Mouse (Mus musculus): ENCODE data around the gene Ccl9. TPM values are rescaled to one million over a fixed set of nuclear protein-coding genes. Genes with fewer than 3 reads are reported as not detected.
A peak's percentile ranks its signal among the peaks of the same experiment; 100 is the strongest.

The Ccl9 gene
- polyA plus RNA-seq, 1 experiment: 3.4 TPM

DNA sequence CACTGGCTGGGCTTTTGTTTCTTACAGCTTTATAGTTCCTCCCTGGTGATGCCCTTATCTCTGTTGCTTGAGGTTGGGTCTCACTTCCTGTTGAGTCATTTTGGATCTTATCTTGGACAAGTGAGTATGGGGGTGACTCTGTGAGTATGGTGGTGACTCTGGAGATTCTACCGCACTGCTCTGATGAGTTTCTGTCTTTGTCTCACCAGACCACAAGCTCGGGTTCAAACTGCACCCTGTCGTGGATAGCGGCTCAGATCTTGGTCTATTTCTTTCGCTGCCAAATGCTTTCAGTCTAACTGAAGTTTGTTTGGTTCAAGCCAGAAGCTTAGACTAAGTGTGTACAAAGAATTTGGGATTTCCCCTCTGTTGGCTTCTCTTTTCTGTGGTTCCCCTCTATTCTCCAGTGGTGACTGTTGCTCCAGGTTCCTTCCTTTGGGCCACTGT, 28.2 kb downstream of the Ccl9 start:
- no peak for TF ChIP-seq POLR2A (IDR thresholded peaks at IDR 0.05; ENCODE audit: low read depth, low read length)
- TF ChIP-seq CTCF (IDR thresholded peaks at IDR 0.05; ENCODE audit: borderline replicate concordance, insufficient read depth, low read length): no peak
- H3K27ac ChIP-seq (ENCODE audit: insufficient read depth, low read length): no peak overlapping the region
- no peak overlapping the region for H3K4me3 ChIP-seq (ENCODE audit: insufficient read depth, low read length)
- no peaks in the 10 kb centered on the region for H3K4me1 ChIP-seq (ENCODE audit: control insufficient read depth, insufficient read depth, low read length)

DNA sequence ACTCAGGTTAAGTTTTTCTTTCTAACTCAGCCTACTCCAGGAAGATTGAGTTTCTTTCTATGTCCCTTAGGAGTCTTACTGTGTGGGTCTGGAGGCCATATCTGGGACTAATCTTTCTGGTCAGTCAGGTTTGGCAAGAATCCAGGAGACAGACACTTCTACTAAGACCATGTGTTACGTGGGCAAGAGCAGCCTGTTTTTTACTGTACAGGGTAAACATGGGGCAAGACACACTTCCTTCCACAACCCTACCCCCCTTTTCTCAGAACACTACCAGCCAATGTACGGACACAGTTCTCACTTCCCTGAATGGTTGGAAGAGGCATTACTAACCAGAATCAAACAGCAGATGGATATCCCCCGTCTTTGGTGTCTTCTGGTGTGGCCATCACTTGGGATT, 34.2 kb downstream of the Ccl9 start:
- no peak overlapping the region for H3K4me3 ChIP-seq (ENCODE audit: insufficient read depth, low read length)
- TF ChIP-seq POLR2A (IDR thresholded peaks at IDR 0.05; ENCODE audit: low read depth, low read length): no peak
- TF ChIP-seq CTCF (IDR thresholded peaks at IDR 0.05; ENCODE audit: borderline replicate concordance, insufficient read depth, low read length): no peak
- no peak overlapping the region for H3K27ac ChIP-seq (ENCODE audit: insufficient read depth, low read length)
- peaks cover 5% of the 10 kb centered on the region for H3K4me1 ChIP-seq (ENCODE audit: control insufficient read depth, insufficient read depth, low read length)

DNA sequence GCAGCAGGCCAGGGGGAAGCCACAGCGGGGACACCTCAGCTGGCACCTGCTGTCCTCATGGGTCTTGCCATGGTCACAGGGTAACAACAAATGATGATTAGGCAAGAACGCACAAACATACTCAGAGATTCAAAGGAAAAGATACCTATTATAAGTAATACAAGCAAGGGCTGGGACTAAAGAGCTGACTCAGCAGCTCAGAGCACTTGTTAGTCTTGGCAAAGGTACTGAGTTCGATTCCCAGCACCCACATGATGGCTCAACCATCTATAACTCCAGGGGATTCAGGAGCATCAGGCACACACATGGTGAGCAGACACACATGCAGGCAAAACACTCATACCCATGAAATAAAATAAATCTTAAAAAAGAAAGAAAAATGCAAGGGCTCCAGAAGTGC, 37.0 kb downstream of the Ccl9 start:
- TF ChIP-seq POLR2A (IDR thresholded peaks at IDR 0.05; ENCODE audit: low read depth, low read length) (no peak), CTCF (IDR thresholded peaks at IDR 0.05; ENCODE audit: borderline replicate concordance, insufficient read depth, low read length) (no peak)
- H3K27ac ChIP-seq (ENCODE audit: insufficient read depth, low read length): no peak overlapping the region
- no peak overlapping the region for H3K4me3 ChIP-seq (ENCODE audit: insufficient read depth, low read length)
- H3K4me1 ChIP-seq (ENCODE audit: control insufficient read depth, insufficient read depth, low read length): peaks cover 11% of the 10 kb centered on the region

DNA sequence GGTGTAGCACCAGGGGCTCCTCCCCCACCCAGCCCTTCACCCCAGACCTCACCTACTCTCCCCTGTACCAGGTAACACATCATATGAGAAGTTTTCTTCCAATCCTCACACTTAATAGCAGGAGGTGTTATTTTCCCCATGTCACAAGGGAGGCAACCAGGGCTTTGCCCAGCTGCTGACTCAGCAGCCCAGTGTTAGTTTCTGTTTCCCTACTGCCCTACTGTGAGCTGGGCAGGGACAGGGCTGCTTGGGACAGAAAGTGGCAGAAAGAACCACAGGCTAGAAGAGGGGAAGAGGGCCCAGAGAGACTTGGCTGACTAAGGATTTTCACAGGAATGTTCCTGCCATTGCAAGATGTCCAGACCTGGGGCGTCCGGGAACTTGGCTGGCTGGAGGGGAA, 37.5 kb downstream of the Ccl9 start:
- peaks cover 11% of the 10 kb centered on the region for H3K4me1 ChIP-seq (ENCODE audit: control insufficient read depth, insufficient read depth, low read length)
- H3K4me3 ChIP-seq (ENCODE audit: insufficient read depth, low read length): no peak overlapping the region
- TF ChIP-seq CTCF (IDR thresholded peaks at IDR 0.05; ENCODE audit: borderline replicate concordance, insufficient read depth, low read length) (no peak), POLR2A (IDR thresholded peaks at IDR 0.05; ENCODE audit: low read depth, low read length) (no peak)
- H3K27ac ChIP-seq (ENCODE audit: insufficient read depth, low read length): no peak overlapping the region

DNA sequence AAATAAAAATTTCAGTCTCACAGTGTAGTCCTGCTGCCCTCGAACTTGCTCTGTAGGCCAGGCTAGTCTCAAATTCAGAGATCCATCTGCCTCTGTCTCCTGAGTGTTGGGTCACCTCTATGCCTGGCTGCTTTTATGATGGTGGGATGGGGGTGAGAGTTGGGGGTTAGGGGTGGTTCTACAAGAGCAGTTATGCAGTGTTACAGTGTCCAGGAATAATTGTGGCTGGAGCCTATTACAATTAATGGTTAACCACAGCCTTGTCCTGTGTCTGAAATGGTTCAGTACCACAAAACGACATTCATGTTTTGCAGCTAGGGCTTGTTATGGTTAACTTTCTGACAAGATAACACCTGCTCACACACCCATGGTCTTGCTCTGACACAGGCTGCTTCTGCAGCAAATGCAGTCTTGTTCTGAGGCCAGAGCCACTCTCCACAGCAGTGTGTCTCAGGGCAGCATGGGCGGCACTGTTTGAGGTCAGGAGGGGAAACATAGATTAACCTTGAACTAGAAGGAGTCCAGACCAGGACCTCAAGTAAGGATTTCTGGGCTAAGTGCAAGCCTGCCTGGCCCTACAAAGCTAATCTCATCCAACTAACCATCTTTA, 39.6 kb downstream of the Ccl9 start:
- Histone ChIP-seq H3K27ac (ENCODE audit: insufficient read depth, low read length) (peak overlapping the region; percentile 16; the same call in 1 of the 2 replicates), H3K4me1 (ENCODE audit: control insufficient read depth, insufficient read depth, low read length) (peaks cover 13% of the 10 kb centered on the region), H3K4me3 (ENCODE audit: insufficient read depth, low read length) (no peak overlapping the region)
- TF ChIP-seq POLR2A (IDR thresholded peaks at IDR 0.05; ENCODE audit: low read depth, low read length): no peak
- no peak for TF ChIP-seq CTCF (IDR thresholded peaks at IDR 0.05; ENCODE audit: borderline replicate concordance, insufficient read depth, low read length)

DNA sequence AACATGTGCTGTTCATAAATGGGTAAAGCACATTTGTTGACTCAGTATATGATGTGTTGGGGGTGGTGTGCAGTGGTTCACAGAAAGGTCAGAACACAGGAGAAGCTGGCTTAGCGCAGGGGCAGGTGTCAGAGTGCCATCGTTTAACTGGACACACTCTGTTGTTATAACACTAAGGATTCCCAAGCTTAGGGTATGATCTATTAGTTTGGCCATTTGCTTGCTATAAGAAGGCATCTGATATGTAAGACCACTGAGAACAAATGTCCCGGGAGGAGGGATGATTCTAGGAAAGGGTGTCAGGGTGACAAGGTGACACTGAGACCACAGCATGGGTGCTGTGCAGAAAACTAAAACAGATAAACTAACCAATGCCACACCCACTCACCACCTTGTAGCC, 41.6 kb downstream of the Ccl9 start:
- TF ChIP-seq POLR2A (IDR thresholded peaks at IDR 0.05; ENCODE audit: low read depth, low read length) (no peak), CTCF (IDR thresholded peaks at IDR 0.05; ENCODE audit: borderline replicate concordance, insufficient read depth, low read length) (no peak)
- no peak overlapping the region for H3K27ac ChIP-seq (ENCODE audit: insufficient read depth, low read length)
- H3K4me3 ChIP-seq (ENCODE audit: insufficient read depth, low read length): no peak overlapping the region
- H3K4me1 ChIP-seq (ENCODE audit: control insufficient read depth, insufficient read depth, low read length): peaks cover 13% of the 10 kb centered on the region

DNA sequence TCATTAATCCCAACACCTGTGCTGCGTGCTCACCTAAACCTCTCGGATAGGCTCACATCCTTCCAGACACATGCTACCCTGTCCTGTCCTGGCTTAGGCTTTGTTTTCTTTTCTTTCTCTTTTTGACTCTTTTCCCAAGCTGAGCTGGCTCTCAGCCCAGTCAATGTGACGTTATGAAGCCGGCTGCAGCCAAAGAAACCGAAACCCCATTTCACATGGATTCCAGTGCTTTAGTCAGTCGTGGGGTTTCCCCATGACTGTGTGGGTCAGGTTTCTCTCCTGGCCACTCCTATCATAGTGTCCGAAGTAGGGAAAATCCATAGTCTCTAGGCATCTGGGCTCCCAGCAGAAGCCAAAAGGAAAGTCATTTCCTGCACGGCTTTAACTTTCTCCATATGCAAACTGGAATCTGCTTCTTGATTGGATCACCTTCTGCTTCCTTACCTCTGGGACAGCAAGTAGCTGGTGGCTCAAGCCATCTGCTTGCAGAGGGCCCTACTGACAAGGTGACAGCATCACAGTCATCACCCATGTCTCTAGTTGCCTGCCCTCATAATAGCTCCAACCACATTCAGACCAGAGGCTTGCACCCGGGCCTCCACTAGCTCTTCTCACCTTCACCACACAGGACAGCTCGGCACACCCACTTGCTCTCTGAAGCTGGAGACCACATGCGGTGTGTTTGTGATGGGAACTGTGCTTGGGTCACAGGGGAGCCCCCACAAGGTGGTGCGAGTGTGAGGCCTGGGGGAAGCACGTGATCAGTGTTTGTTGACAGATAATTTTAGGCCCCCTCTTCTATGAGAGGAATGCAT, 43.6 kb downstream of the Ccl9 start:
- TF ChIP-seq CTCF (IDR thresholded peaks at IDR 0.05; ENCODE audit: borderline replicate concordance, insufficient read depth, low read length) (no peak), POLR2A (IDR thresholded peaks at IDR 0.05; ENCODE audit: low read depth, low read length) (no peak)
- Histone ChIP-seq H3K4me1 (ENCODE audit: control insufficient read depth, insufficient read depth, low read length) (peaks cover 13% of the 10 kb centered on the region), H3K4me3 (ENCODE audit: insufficient read depth, low read length) (no peak overlapping the region), H3K27ac (ENCODE audit: insufficient read depth, low read length) (peak overlapping the region; percentile 15)

DNA sequence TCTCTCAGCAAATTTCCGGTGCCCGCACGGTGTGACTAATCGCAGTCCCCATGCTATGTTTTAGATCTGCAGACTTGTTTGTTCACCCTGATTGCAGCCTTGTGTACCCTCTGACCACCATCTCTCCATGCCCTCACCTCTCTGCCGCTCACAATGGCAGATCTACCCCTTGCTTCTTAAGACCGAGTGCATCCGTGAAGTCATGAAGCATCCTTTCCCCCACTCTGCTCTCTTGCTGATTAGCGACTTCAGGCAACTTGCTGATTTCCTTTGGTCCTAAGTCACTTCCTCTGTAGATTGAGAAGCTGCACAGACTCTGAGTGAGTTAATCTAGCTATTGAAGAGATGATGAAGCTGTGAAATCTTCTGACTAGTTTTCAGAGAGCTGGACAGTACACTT, 44.3 kb downstream of the Ccl9 start:
- H3K4me1 ChIP-seq (ENCODE audit: control insufficient read depth, insufficient read depth, low read length): peaks cover 13% of the 10 kb centered on the region
- no peak for TF ChIP-seq POLR2A (IDR thresholded peaks at IDR 0.05; ENCODE audit: low read depth, low read length)
- TF ChIP-seq CTCF (IDR thresholded peaks at IDR 0.05; ENCODE audit: borderline replicate concordance, insufficient read depth, low read length): no peak
- H3K27ac ChIP-seq (ENCODE audit: insufficient read depth, low read length): no peak overlapping the region
- no peak overlapping the region for H3K4me3 ChIP-seq (ENCODE audit: insufficient read depth, low read length)

DNA sequence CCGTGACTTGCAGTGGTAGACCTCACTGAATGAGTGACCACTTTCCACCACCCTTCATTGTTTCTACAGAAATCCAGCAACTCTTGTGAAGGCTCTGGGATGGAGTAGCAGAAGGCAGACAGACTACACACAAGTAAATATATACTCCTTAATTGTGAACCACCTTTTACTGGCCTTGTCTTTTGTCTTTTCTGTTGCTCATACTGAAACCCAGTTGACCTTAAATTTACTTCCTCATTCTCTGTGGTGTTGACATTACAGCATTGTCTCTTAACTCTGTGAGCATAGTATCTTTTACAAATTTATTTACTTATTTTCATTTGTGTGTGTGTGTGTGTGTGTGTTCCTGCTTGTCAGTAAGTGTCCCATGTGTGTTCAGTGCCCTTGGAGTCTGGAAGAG, 45.2 kb downstream of the Ccl9 start:
- H3K4me3 ChIP-seq (ENCODE audit: insufficient read depth, low read length): no peak overlapping the region
- H3K27ac ChIP-seq (ENCODE audit: insufficient read depth, low read length): no peak overlapping the region
- peaks cover 7% of the 10 kb centered on the region; the same call in 1 of the 2 replicates for H3K4me1 ChIP-seq (ENCODE audit: control insufficient read depth, insufficient read depth, low read length)
- TF ChIP-seq CTCF (IDR thresholded peaks at IDR 0.05; ENCODE audit: borderline replicate concordance, insufficient read depth, low read length) (no peak), POLR2A (IDR thresholded peaks at IDR 0.05; ENCODE audit: low read depth, low read length) (no peak)

DNA sequence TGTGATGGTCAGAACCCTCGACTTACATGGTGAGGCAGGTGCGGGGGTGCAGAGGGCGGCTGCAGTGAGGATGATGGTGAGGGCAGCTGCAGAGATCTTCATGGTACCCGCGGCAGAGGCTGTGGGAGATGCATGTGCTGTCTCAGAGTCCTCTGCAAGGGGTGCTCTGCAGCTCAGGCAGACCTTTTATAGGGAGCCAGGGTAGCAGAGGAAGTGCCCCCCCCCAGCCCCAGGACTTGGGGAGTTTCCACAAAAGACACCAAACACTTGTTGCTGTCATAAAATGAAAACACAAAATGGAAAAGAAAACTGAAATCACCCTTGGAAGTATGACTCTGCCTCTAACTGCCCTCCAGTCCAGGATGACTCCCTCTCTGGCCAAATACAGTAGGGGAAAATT, 48.1 kb downstream of the Ccl9 start, which contains the start of gene Ccl5:
TSS of gene Ccl5 (minus strand) at position 159 of the 400 bp plus-strand sequence.
- no peak within 1 kb of the TSS for H3K4me3 ChIP-seq (ENCODE audit: insufficient read depth, low read length)
- no peak within 1 kb of the TSS for H3K27ac ChIP-seq (ENCODE audit: insufficient read depth, low read length)
- no peak for TF ChIP-seq CTCF (IDR thresholded peaks at IDR 0.05; ENCODE audit: borderline replicate concordance, insufficient read depth, low read length)
- no peak for TF ChIP-seq POLR2A (IDR thresholded peaks at IDR 0.05; ENCODE audit: low read depth, low read length)
- H3K4me1 ChIP-seq (ENCODE audit: control insufficient read depth, insufficient read depth, low read length): peaks cover 7% of the 10 kb centered on the region; the same call in 1 of the 2 replicates

Data from embryonic fibroblast, embryonic 13.5 days (primary cell).